Mouse (Mus musculus) heart, embryonic 16.5 days (tissue): ENCODE measurements around the gene Apol10b. TPM values are rescaled to one million over a fixed set of nuclear protein-coding genes. Genes with fewer than 3 reads are reported as not detected.
"Not testable (repeated sequence)": the region's sequence is repeated elsewhere in the genome, so short reads cannot be mapped to it uniquely, and the experiment has no call there.

Experiments
- ATAC-seq: fragments of 200-750 bp; cut with Nextera tagmentation; replicated peaks from 2 replicates; pipeline ENCODE4 v1.8.0; 2017; ENCODE audit warnings: moderate number of reproducible peaks; ENCODE audit not compliant: insufficient read depth, low FRiP score; ENCODE audit errors: extremely low read depth
- H3K27ac ChIP-seq: fragments of 300-500 bp; sonication (generic); 2 replicates; pipeline ENCODE4 v1.5.1; 2014; ENCODE audit warnings: mild to moderate bottlenecking, low read length, control low read depth, moderate library complexity
- H3K27me3 ChIP-seq: fragments of 300-500 bp; sonication (generic); 2 replicates; pipeline ENCODE4 v1.6.1; 2014; ENCODE audit warnings: low read length, mixed read lengths; ENCODE audit not compliant: control insufficient read depth, insufficient read depth
- H3K36me3 ChIP-seq: fragments of 300-500 bp; sonication (generic); 2 replicates; pipeline ENCODE4 v1.6.1; 2014; ENCODE audit not compliant: control insufficient read depth, insufficient read depth
- H3K4me1 ChIP-seq: fragments of 300-500 bp; sonication (generic); 2 replicates; pipeline ENCODE4 v1.6.1; 2014; ENCODE audit warnings: low read length, mixed read lengths; ENCODE audit not compliant: control insufficient read depth, insufficient read depth
- H3K4me2 ChIP-seq: fragments of 300-500 bp; sonication (generic); 2 replicates; pipeline ENCODE4 v1.6.1; 2014; ENCODE audit warnings: low read depth, mild to moderate bottlenecking, control low read depth, low read length
- H3K4me3 ChIP-seq: fragments of 300-500 bp; sonication (generic); 2 replicates; pipeline ENCODE4 v1.5.1; 2014; ENCODE audit warnings: mild to moderate bottlenecking, control low read depth, low read length
- H3K9ac ChIP-seq: fragments of 300-500 bp; sonication (generic); 2 replicates; pipeline ENCODE4 v1.6.1; 2014; ENCODE audit warnings: low read length, control low read depth
- H3K9me3 ChIP-seq: fragments of 300-500 bp; sonication (generic); replicated peaks from 2 replicates; pipeline ENCODE4 v1.6.1; 2016; ENCODE audit warnings: low read length; ENCODE audit not compliant: control insufficient read depth
- WGBS: fragments of 180-500 bp; shearing (Covaris S2); extraction: QIAGEN DNeasy Blood & Tissue Kit; methylation state at CpG from one replicate; pipeline ENCODE4 v1.1.7; 2014; 5-methylcytosine and 5-hydroxymethylcytosine counted together
- polyA plus RNA-seq: library from polyadenylated mRNA; unstranded; fragments of >200 nt; fragmentation: Nextera tagmentation; extraction: Ambion mirVana; gene quantifications from 2 replicates; pipeline ENCODE4 v1.2.1, GENCODE M21; 2015

The Apol10b gene
- polyA plus RNA-seq, result 0.09 and 0.16 TPM in 2 replicates

GRCm38 (mm10) chr15:77595961-77596360 lies at the start of gene Apol10b:
Apol10b (minus strand) TSS chr15:77596125.
- WGBS, result 53% methylated on average over 5 of the region's 5 CpGs
- no peaks in the 10 kb centered on the region for H3K4me1 ChIP-seq

GRCm38 (mm10) chr15:77643176-77643575 lies 47.3 kb upstream of the Apol10b start, which contains the start of gene Apol11b:
Apol11b (minus strand) TSS chr15:77643286.
- H3K9me3 ChIP-seq, H3K9ac ChIP-seq, H3K36me3 ChIP-seq, H3K4me2 ChIP-seq, H3K4me1 ChIP-seq, H3K27ac ChIP-seq, ATAC-seq, H3K27me3 ChIP-seq, H3K4me3 ChIP-seq: not testable (repeated sequence)
- 62% methylated on average over 2 of the region's 2 CpGs for WGBS

More at GRCm38 (mm10) chr15:77595961-77596360, at the start of gene Apol10b:
- H3K4me3 ChIP-seq, result no peak within 1 kb of the TSS
- no peaks in the 10 kb centered on the region for H3K27me3 ChIP-seq
- H3K4me2 ChIP-seq, result peak within 1 kb of the TSS; percentile 4; the same call in 1 of the 2 replicates
- H3K9ac ChIP-seq, result no peak within 1 kb of the TSS
- no peaks in the 10 kb centered on the region for H3K9me3 ChIP-seq
- no peak within 1 kb of the TSS for H3K27ac ChIP-seq
- ATAC-seq, result no peak
- no peaks in the 10 kb centered on the region for H3K36me3 ChIP-seq

- H3K9ac ChIP-seq, H3K4me3 ChIP-seq, H3K4me1 ChIP-seq, H3K4me2 ChIP-seq, H3K27me3 ChIP-seq, H3K9me3 ChIP-seq, ATAC-seq, H3K27ac ChIP-seq, H3K36me3 ChIP-seq: not testable (repeated sequence)
- 55% methylated on average over 3 of the region's 3 CpGs for WGBS
These were observed 33.9 kb upstream of the Apol10b start for GRCm38 (mm10) chr15:77629822-77630221.

GRCm38 (mm10) chr15:77628647-77629046 lies 32.7 kb upstream of the Apol10b start:
- H3K27ac ChIP-seq, H3K4me2 ChIP-seq, H3K4me1 ChIP-seq, H3K36me3 ChIP-seq, H3K9me3 ChIP-seq, H3K4me3 ChIP-seq, ATAC-seq, H3K9ac ChIP-seq, H3K27me3 ChIP-seq: not testable (repeated sequence)
- WGBS, result 52% methylated on average over 9 of the region's 9 CpGs

- not testable (repeated sequence) for H3K36me3 ChIP-seq, H3K9me3 ChIP-seq, H3K9ac ChIP-seq, H3K4me2 ChIP-seq, ATAC-seq, H3K27ac ChIP-seq, H3K27me3 ChIP-seq, H3K4me3 ChIP-seq, H3K4me1 ChIP-seq
- WGBS, result 55% methylated on average over 4 of the region's 4 CpGs
These were observed 30.5 kb upstream of the Apol10b start for GRCm38 (mm10) chr15:77626471-77626870.

GRCm38 (mm10) chr15:77624710-77625109 lies 28.8 kb upstream of the Apol10b start:
- Histone ChIP-seq H3K27me3 (no peaks in the 10 kb centered on the region), H3K4me2 (no peak overlapping the region), H3K27ac (no peak overlapping the region), H3K4me1 (no peaks in the 10 kb centered on the region), H3K4me3 (no peak overlapping the region), H3K9ac (no peak overlapping the region), H3K9me3 (no peaks in the 10 kb centered on the region), H3K36me3 (no peaks in the 10 kb centered on the region)
- 94% methylated on average over 1 of the region's 1 CpGs for WGBS
- no peak for ATAC-seq

- no peaks in the 10 kb centered on the region for H3K9me3 ChIP-seq
- no peak overlapping the region for H3K27ac ChIP-seq
- no peaks in the 10 kb centered on the region for H3K36me3 ChIP-seq
- H3K4me3 ChIP-seq, result no peak overlapping the region
- WGBS, result 89% methylated on average over 3 of the region's 3 CpGs
- H3K4me2 ChIP-seq, result no peak overlapping the region
- no peak overlapping the region for H3K9ac ChIP-seq
- H3K27me3 ChIP-seq, result no peaks in the 10 kb centered on the region
- no peaks in the 10 kb centered on the region for H3K4me1 ChIP-seq
- ATAC-seq, result no peak
These were observed 10.1 kb upstream of the Apol10b start for GRCm38 (mm10) chr15:77606069-77606468.

GRCm38 (mm10) chr15:77598958-77599357 lies 3.0 kb upstream of the Apol10b start, which contains the start of gene Gm36245:
Gm36245 (plus strand) TSS chr15:77599258.
- no peak within 1 kb of the TSS for H3K9ac ChIP-seq
- no peak within 1 kb of the TSS for H3K4me3 ChIP-seq
- no peaks in the 10 kb centered on the region for H3K36me3 ChIP-seq
- no peak within 1 kb of the TSS for H3K27ac ChIP-seq
- H3K27me3 ChIP-seq, result no peaks in the 10 kb centered on the region
- ATAC-seq, result no peak
- no peaks in the 10 kb centered on the region for H3K9me3 ChIP-seq
- no peak within 1 kb of the TSS for H3K4me2 ChIP-seq
- WGBS, result 88% methylated on average over 1 of the region's 1 CpGs
- no peaks in the 10 kb centered on the region for H3K4me1 ChIP-seq

GRCm38 (mm10) chr15:77598429-77598828 lies 2.5 kb upstream of the Apol10b start:
- no peaks in the 10 kb centered on the region for H3K36me3 ChIP-seq
- ATAC-seq, result no peak
- no peak overlapping the region for H3K4me3 ChIP-seq
- H3K27me3 ChIP-seq, result no peaks in the 10 kb centered on the region
- H3K27ac ChIP-seq, result no peak overlapping the region
- no peaks in the 10 kb centered on the region for H3K9me3 ChIP-seq
- H3K4me2 ChIP-seq, result no peak overlapping the region
- no peak overlapping the region for H3K9ac ChIP-seq
- WGBS, result 48% methylated on average over 3 of the region's 3 CpGs
- H3K4me1 ChIP-seq, result no peaks in the 10 kb centered on the region
